Mouse (Mus musculus): ENCODE results near the gene Zbtb37. TPM values are rescaled to one million over a fixed set of nuclear protein-coding genes. Genes with fewer than 3 reads are reported as not detected.

Zbtb37 gene
- polyA plus RNA-seq, 1 experiment from 2014 or later = 15.1 TPM

DNA sequence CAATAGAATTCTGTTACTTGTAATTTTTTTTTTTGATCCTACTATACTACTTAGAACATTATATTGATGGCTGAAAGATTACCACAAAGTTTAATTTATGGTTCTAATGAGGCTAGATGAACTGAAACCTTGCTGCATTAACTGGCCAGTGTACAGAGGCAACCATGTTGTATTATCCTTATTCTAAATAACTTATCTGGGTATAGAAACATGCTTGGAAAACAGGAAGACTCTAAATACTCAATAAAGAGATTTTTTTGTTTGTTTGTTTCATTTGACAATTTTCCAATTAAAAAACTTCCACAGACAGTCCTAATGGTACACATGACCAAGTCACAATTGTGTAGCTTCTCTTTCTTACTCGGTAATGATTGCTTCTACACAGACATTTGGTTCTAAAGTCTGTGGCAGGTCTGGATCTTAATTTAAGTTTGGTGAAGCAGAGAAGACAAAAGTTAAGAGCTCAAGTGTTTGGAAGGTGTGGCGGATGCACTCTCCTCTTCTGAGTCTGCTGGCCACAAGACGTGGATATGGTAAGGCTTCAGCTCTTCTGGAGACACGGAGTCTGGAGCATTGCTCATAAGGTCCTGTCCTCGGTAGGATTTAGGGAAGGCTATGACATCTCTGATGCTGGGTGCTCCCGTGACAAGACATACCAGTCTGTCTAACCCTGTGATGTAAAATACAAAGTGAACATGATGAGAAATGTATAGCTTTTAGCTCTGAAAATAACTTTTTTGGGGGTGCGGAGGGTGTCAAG, 6.8 kb upstream of the Zbtb37 start:
- H3K36me3 ChIP-seq (ENCODE audit: control insufficient read depth, insufficient read depth, low read length) = no peaks in the 10 kb centered on the region

DNA sequence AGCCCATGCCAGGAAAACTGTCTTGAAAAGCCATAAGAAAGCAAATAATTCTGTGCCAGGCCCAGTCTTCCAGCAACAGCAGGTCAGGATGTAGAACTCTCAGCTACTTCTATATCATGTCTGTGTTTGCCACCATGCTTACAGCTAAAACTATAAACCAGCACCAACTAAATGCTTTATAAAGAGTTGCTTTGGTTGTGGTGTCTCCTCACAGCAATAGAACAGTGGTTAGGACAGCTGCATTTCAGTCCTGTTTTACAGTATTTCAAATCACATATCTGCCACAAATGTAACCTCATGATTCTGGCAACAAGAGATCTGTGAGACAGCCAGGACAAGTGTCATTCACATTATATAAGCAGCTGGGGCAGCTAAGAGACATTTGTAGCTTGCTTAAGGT, 6.2 kb upstream of the Zbtb37 start:
- Histone ChIP-seq H3K9me3 (ENCODE audit: control insufficient read depth, low read length) (no peaks in the 10 kb centered on the region), H3K27ac (ENCODE audit: low read depth, low read length) (no peak overlapping the region), H3K9ac (ENCODE audit: low read depth, low read length) (no peak overlapping the region), H3K27me3 (ENCODE audit: control insufficient read depth, insufficient read depth, low read length) (no peaks in the 10 kb centered on the region), H3K4me2 (replicated peaks; ENCODE audit: low read depth, low read length) (no peak overlapping the region), H3K36me3 (ENCODE audit: control insufficient read depth, insufficient read depth, low read length) (no peaks in the 10 kb centered on the region), H3K4me1 (replicated peaks; ENCODE audit: control insufficient read depth, insufficient read depth, low read length) (no peaks in the 10 kb centered on the region), H3K4me3 (ENCODE audit: low read depth, low read length) (no peak overlapping the region)
- ATAC-seq (ENCODE audit: low FRiP score) (no peak), DNase-seq (ENCODE audit: low spot score) (peak; percentile 5)

More for the DNA sequence above, 6.8 kb upstream of the Zbtb37 start:
- WGBS = 89% methylated on average over 7 of the region's 7 CpGs
- no peak overlapping the region for H3K4me3 ChIP-seq (ENCODE audit: low read depth, low read length)
- no peak for DNase-seq (ENCODE audit: low spot score)
- no peak overlapping the region for H3K9ac ChIP-seq (ENCODE audit: low read depth, low read length)
- H3K4me1 ChIP-seq (replicated peaks; ENCODE audit: control insufficient read depth, insufficient read depth, low read length) = no peaks in the 10 kb centered on the region
- H3K4me2 ChIP-seq (replicated peaks; ENCODE audit: low read depth, low read length) = no peak overlapping the region
- no peak for ATAC-seq (ENCODE audit: low FRiP score)
- no peaks in the 10 kb centered on the region for H3K27me3 ChIP-seq (ENCODE audit: control insufficient read depth, insufficient read depth, low read length)
- H3K9me3 ChIP-seq (ENCODE audit: control insufficient read depth, low read length) = no peaks in the 10 kb centered on the region
- H3K27ac ChIP-seq (ENCODE audit: low read depth, low read length) = no peak overlapping the region

DNA sequence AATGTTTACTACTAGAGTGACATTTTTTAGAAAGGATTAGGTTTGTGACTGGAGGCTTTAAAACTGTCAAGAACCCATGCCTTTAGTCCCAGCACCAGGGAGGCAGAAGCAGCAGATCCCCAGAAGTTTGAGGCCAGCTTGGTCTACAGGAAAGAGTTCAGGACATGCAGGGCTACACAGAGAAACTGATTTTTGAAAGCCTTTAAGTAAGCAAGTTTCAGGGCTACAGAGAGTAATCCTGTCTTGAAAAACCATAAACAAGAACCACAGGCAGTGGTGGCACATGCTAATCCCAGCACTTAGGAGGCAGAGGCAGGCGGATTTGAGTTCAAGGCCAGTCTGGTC, 5.7 kb upstream of the Zbtb37 start:
- H3K4me2 ChIP-seq (replicated peaks; ENCODE audit: low read depth, low read length) = no peak overlapping the region
- no peak overlapping the region for H3K4me3 ChIP-seq (ENCODE audit: low read depth, low read length)
- no peak overlapping the region for H3K9ac ChIP-seq (ENCODE audit: low read depth, low read length)
- H3K27me3 ChIP-seq (ENCODE audit: control insufficient read depth, insufficient read depth, low read length) = no peaks in the 10 kb centered on the region
- H3K4me1 ChIP-seq (replicated peaks; ENCODE audit: control insufficient read depth, insufficient read depth, low read length) = no peaks in the 10 kb centered on the region
- 73% methylated on average over 1 of the region's 1 CpGs for WGBS
- H3K27ac ChIP-seq (ENCODE audit: low read depth, low read length) = 0 out of 2 replicates have a peak overlapping the region, but pooled peaks have one; percentile 17
- no peaks in the 10 kb centered on the region for H3K9me3 ChIP-seq (ENCODE audit: control insufficient read depth, low read length)
- no peaks in the 10 kb centered on the region for H3K36me3 ChIP-seq (ENCODE audit: control insufficient read depth, insufficient read depth, low read length)
- ATAC-seq (ENCODE audit: low FRiP score) = no peak
- DNase-seq (ENCODE audit: low spot score) = no peak

DNA sequence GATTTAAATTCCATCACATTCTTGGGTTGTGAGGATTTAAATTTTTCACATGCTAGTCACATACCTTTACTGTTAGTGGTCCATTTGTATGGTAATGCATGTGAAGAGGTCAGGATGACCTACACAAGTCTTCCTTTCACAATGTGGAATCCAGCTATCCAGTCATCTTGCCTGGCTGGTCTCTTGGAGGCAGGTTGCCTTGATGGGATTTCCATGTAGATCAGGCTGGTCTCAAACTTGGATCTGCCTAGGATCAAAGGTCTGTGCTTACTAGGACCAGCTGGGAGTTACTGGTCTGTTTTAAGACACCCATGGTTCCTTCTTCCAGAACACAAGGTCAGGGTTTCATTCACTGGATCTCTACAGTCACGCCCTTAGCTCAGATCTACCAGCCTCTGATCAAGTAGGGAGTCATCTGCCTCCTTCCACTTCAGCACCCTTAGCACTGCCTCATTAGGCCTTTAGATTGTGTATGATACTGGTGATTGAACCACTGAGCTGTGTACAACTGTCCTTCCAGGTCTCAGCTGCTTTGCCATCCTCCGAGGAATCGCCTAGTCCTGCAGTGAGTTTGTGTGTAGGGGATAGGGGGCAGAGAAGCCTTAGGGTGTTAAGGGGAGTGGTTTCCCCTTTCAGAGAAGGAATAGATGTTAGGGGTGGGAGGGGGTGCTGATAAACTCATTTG, 5.2 kb upstream of the Zbtb37 start:
- 8% methylated on average over 3 of the region's 3 CpGs for WGBS
- DNase-seq (ENCODE audit: low spot score) = peak; percentile 47
- no peak overlapping the region for H3K4me2 ChIP-seq (replicated peaks; ENCODE audit: low read depth, low read length)
- no peaks in the 10 kb centered on the region for H3K36me3 ChIP-seq (ENCODE audit: control insufficient read depth, insufficient read depth, low read length)
- H3K9ac ChIP-seq (ENCODE audit: low read depth, low read length) = no peak overlapping the region
- H3K4me1 ChIP-seq (replicated peaks; ENCODE audit: control insufficient read depth, insufficient read depth, low read length) = no peaks in the 10 kb centered on the region
- no peaks in the 10 kb centered on the region for H3K27me3 ChIP-seq (ENCODE audit: control insufficient read depth, insufficient read depth, low read length)
- peak; percentile 34 for ATAC-seq (ENCODE audit: low FRiP score)
- H3K4me3 ChIP-seq (ENCODE audit: low read depth, low read length) = no peak overlapping the region
- peak overlapping the region; percentile 18; the same call in 1 of the 2 replicates for H3K27ac ChIP-seq (ENCODE audit: low read depth, low read length)
- no peaks in the 10 kb centered on the region for H3K9me3 ChIP-seq (ENCODE audit: control insufficient read depth, low read length)

DNA sequence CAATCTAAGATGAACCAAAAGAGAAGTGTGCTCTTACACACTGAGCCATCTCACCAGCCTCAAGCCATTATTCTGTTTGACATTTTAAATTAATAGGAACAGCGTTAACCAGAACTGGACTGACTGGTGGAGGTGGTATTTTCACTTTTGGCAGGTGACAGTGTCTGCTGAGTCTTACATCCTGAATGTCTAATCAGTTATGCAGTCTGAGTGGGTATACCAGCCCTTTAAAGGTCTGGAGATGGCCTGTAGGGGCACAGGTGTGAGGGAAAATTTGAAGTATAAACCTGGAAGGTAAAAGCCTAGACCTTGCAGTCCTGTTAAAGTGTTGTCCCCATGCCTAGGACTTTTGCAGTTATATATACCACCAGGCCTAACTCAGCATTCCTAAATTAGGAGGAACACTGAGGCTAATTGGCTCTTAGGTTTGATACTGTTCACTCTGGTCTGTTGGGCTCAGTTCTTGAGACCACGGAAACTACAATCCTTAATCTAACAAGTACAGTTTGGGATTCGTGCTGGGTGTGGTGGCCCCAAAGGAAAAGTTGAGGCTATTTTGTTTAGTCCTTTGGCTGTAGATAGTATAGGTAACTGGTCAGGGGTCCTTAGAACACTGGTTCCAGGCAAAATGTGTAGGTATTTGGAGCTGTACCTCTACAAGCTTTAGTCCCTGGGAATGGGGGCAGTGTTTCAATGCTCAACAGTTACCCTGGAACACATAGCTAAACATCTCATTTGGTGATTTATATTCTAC, 4.5 kb upstream of the Zbtb37 start:
- Histone ChIP-seq H3K4me2 (replicated peaks; ENCODE audit: low read depth, low read length) (no peak overlapping the region), H3K27me3 (ENCODE audit: control insufficient read depth, insufficient read depth, low read length) (no peaks in the 10 kb centered on the region), H3K4me1 (replicated peaks; ENCODE audit: control insufficient read depth, insufficient read depth, low read length) (no peaks in the 10 kb centered on the region), H3K27ac (ENCODE audit: low read depth, low read length) (no peak overlapping the region), H3K4me3 (ENCODE audit: low read depth, low read length) (no peak overlapping the region), H3K36me3 (ENCODE audit: control insufficient read depth, insufficient read depth, low read length) (no peaks in the 10 kb centered on the region), H3K9me3 (ENCODE audit: control insufficient read depth, low read length) (no peaks in the 10 kb centered on the region), H3K9ac (ENCODE audit: low read depth, low read length) (no peak overlapping the region)
- ATAC-seq (ENCODE audit: low FRiP score) = no peak
- peak; percentile 30 for DNase-seq (ENCODE audit: low spot score)
- WGBS = 15% methylated on average over 3 of the region's 3 CpGs

DNA sequence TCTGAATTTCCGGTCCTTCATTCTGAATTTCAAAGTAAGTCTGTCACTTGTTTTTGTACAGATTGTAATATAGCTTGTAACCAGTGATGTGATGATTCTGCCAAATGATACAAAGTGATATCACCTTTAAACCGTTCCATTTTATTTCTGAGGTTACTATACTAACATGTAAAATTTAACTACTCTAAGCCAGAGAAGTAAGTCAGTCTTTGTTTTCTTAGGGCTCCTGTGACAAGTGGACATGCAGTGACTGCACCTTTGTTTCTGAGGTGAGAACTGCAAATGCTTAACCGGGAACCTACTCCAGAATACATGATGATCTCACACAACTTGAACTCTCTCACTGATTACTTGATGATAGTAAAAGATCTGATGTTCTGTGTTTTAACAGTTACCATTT, 3.4 kb upstream of the Zbtb37 start:
- 45% methylated on average over 3 of the region's 3 CpGs for WGBS
- no peak overlapping the region for H3K9ac ChIP-seq (ENCODE audit: low read depth, low read length)
- no peaks in the 10 kb centered on the region for H3K4me1 ChIP-seq (replicated peaks; ENCODE audit: control insufficient read depth, insufficient read depth, low read length)
- H3K4me3 ChIP-seq (ENCODE audit: low read depth, low read length) = no peak overlapping the region
- no peak for ATAC-seq (ENCODE audit: low FRiP score)
- no peak overlapping the region for H3K4me2 ChIP-seq (replicated peaks; ENCODE audit: low read depth, low read length)
- H3K9me3 ChIP-seq (ENCODE audit: control insufficient read depth, low read length) = no peaks in the 10 kb centered on the region
- H3K27me3 ChIP-seq (ENCODE audit: control insufficient read depth, insufficient read depth, low read length) = no peaks in the 10 kb centered on the region
- no peak for DNase-seq (ENCODE audit: low spot score)
- no peak overlapping the region for H3K27ac ChIP-seq (ENCODE audit: low read depth, low read length)
- no peaks in the 10 kb centered on the region for H3K36me3 ChIP-seq (ENCODE audit: control insufficient read depth, insufficient read depth, low read length)

DNA sequence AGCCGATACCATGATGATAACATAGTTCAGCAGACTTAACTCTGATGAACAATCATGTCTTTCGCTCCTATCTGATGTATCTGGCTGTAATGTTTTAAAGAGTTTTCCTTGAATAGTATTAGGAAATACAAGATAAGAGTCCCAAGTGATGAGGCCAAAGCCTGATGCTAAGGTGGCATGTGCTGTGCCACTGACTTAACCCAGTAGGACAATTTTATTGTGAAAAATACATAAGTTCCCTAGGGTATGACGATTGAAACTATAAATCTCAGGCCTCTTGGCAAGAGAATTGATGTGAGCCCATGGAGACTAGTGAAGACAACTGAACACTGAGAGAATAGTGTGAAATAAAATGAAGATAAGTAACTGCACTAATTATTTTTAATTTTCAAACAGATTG, 3.0 kb upstream of the Zbtb37 start:
- Histone ChIP-seq H3K4me1 (replicated peaks; ENCODE audit: control insufficient read depth, insufficient read depth, low read length) (no peaks in the 10 kb centered on the region), H3K9me3 (ENCODE audit: control insufficient read depth, low read length) (no peaks in the 10 kb centered on the region), H3K36me3 (ENCODE audit: control insufficient read depth, insufficient read depth, low read length) (no peaks in the 10 kb centered on the region), H3K4me2 (replicated peaks; ENCODE audit: low read depth, low read length) (peak overlapping the region; percentile 76), H3K4me3 (ENCODE audit: low read depth, low read length) (peak overlapping the region; percentile 6; the same call in 1 of the 2 replicates), H3K27ac (ENCODE audit: low read depth, low read length) (no peak overlapping the region), H3K27me3 (ENCODE audit: control insufficient read depth, insufficient read depth, low read length) (no peaks in the 10 kb centered on the region), H3K9ac (ENCODE audit: low read depth, low read length) (no peak overlapping the region; the same call in 1 of the 2 replicates)
- ATAC-seq (ENCODE audit: low FRiP score) (no peak), DNase-seq (ENCODE audit: low spot score) (peak; percentile 5)
- 39% methylated on average over 3 of the region's 3 CpGs for WGBS

DNA sequence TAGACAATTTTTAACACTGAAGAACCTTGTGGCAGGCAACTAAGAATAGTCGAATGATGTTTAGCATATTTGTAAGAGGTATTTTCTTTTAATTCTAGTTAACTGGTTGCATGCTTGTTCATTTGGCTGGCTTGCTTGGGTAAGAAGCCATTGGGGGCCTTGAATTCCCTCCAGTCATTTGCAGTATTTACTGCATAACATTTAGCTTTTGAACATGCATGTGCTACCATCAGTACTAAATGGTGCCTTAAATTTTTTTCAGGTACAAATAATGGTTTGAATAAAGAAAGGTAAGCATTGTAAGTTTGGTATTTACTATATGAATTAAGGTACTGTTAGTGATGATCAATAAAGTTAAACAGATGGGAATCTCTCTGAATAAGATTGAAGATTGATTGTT, 2.4 kb upstream of the Zbtb37 start:
- H3K4me2 ChIP-seq (replicated peaks; ENCODE audit: low read depth, low read length) = peak overlapping the region; percentile 76
- peak; percentile 3 for DNase-seq (ENCODE audit: low spot score)
- no peaks in the 10 kb centered on the region for H3K9me3 ChIP-seq (ENCODE audit: control insufficient read depth, low read length)
- 0% methylated on average over 1 of the region's 1 CpGs for WGBS
- H3K9ac ChIP-seq (ENCODE audit: low read depth, low read length) = peak overlapping the region; percentile 91
- H3K4me3 ChIP-seq (ENCODE audit: low read depth, low read length) = peak overlapping the region; percentile 62
- H3K27ac ChIP-seq (ENCODE audit: low read depth, low read length) = peak overlapping the region; percentile 82; the same call in 1 of the 2 replicates
- no peak for ATAC-seq (ENCODE audit: low FRiP score)
- H3K36me3 ChIP-seq (ENCODE audit: control insufficient read depth, insufficient read depth, low read length) = no peaks in the 10 kb centered on the region
- H3K27me3 ChIP-seq (ENCODE audit: control insufficient read depth, insufficient read depth, low read length) = no peaks in the 10 kb centered on the region
- H3K4me1 ChIP-seq (replicated peaks; ENCODE audit: control insufficient read depth, insufficient read depth, low read length) = no peaks in the 10 kb centered on the region
